Mouse (Mus musculus): ENCODE measurements at regions not wholly inside any gene's neighbourhood (a gene's known extent, or its start where the extent isn't known, plus 50 kb on each side); places are given as distances from the start of the nearest gene placed in this dataset.

- Histone ChIP-seq H3K36me3 (ENCODE audit: inconsistent target) (peaks cover 5% of the 10 kb centered on the region; the same call in 1 of the 2 replicates), H3K27ac (no peak overlapping the region), H3K79me2 (ENCODE audit: inconsistent target) (no peaks in the 10 kb centered on the region), H3K4me3 (ENCODE audit: inconsistent target) (no peak overlapping the region)
- 91% methylated on average over 9 of the region's 9 CpGs for WGBS (ENCODE audit: missing documents)
Measured at GRCm38 (mm10) chr13:97577081-97577785, 183.2 kb downstream of the Gm10260 start.

- no peak overlapping the region for H3K4me3 ChIP-seq (ENCODE audit: inconsistent target)
- H3K27ac ChIP-seq, result no peak overlapping the region
- H3K36me3 ChIP-seq (ENCODE audit: inconsistent target), result peaks cover 16% of the 10 kb centered on the region; the same call in 1 of the 2 replicates
- H3K79me2 ChIP-seq (ENCODE audit: inconsistent target), result no peaks in the 10 kb centered on the region
- WGBS (ENCODE audit: missing documents), result 89% methylated on average over 3 of the region's 3 CpGs
Measured at GRCm38 (mm10) chr13:97573601-97574000, 186.8 kb downstream of the Gm10260 start.

GRCm38 (mm10) chr13:97572352-97572751, 188.1 kb downstream of the Gm10260 start:
- Histone ChIP-seq H3K4me3 (ENCODE audit: inconsistent target) (no peak overlapping the region), H3K79me2 (ENCODE audit: inconsistent target) (no peaks in the 10 kb centered on the region), H3K36me3 (ENCODE audit: inconsistent target) (peaks cover 16% of the 10 kb centered on the region; the same call in 1 of the 2 replicates), H3K27ac (no peak overlapping the region)
- WGBS (ENCODE audit: missing documents), result 100% methylated on average over 3 of the region's 3 CpGs

GRCm38 (mm10) chr13:97570009-97570408, 190.4 kb downstream of the Gm10260 start:
- H3K27ac ChIP-seq, result no peak overlapping the region
- 0% methylated on average over 1 of the region's 1 CpGs for WGBS (ENCODE audit: missing documents)
- no peaks in the 10 kb centered on the region for H3K79me2 ChIP-seq (ENCODE audit: inconsistent target)
- no peak overlapping the region for H3K4me3 ChIP-seq (ENCODE audit: inconsistent target)
- peaks cover 12% of the 10 kb centered on the region; the same call in 1 of the 2 replicates for H3K36me3 ChIP-seq (ENCODE audit: inconsistent target)

GRCm38 (mm10) chr13:97567632-97568031, 192.8 kb downstream of the Gm10260 start:
- H3K79me2 ChIP-seq (ENCODE audit: inconsistent target), result no peaks in the 10 kb centered on the region
- no peak overlapping the region for H3K4me3 ChIP-seq (ENCODE audit: inconsistent target)
- H3K27ac ChIP-seq, result no peak overlapping the region
- 70% methylated on average over 3 of the region's 3 CpGs for WGBS (ENCODE audit: missing documents)
- H3K36me3 ChIP-seq (ENCODE audit: inconsistent target), result peaks cover 25% of the 10 kb centered on the region; the same call in 1 of the 2 replicates

GRCm38 (mm10) chr13:97566071-97566470, 194.4 kb downstream of the Gm10260 start:
- WGBS (ENCODE audit: missing documents), result 94% methylated on average over 7 of the region's 7 CpGs
- no peak overlapping the region for H3K4me3 ChIP-seq (ENCODE audit: inconsistent target)
- peaks cover 15% of the 10 kb centered on the region; the same call in 1 of the 2 replicates for H3K36me3 ChIP-seq (ENCODE audit: inconsistent target)
- H3K79me2 ChIP-seq (ENCODE audit: inconsistent target), result no peaks in the 10 kb centered on the region; the same call in 1 of the 2 replicates
- H3K27ac ChIP-seq, result no peak overlapping the region

GRCm38 (mm10) chr13:97562241-97562640, 198.2 kb downstream of the Gm10260 start:
- 92% methylated on average over 6 of the region's 6 CpGs for WGBS (ENCODE audit: missing documents)
- no peaks in the 10 kb centered on the region; the same call in 1 of the 2 replicates for H3K79me2 ChIP-seq (ENCODE audit: inconsistent target)
- 0 out of 2 replicates have a peak, but pooled peaks cover 14% of the 10 kb centered on the region for H3K36me3 ChIP-seq (ENCODE audit: inconsistent target)
- H3K27ac ChIP-seq, result no peak overlapping the region
- H3K4me3 ChIP-seq (ENCODE audit: inconsistent target), result no peak overlapping the region

GRCm38 (mm10) chr13:97560789-97561188, 199.6 kb downstream of the Gm10260 start:
- no peak overlapping the region for H3K4me3 ChIP-seq (ENCODE audit: inconsistent target)
- H3K27ac ChIP-seq, result peak overlapping the region; percentile 82
- H3K79me2 ChIP-seq (ENCODE audit: inconsistent target), result no peaks in the 10 kb centered on the region; the same call in 1 of the 2 replicates
- H3K36me3 ChIP-seq (ENCODE audit: inconsistent target), result 0 out of 2 replicates have a peak, but pooled peaks cover 14% of the 10 kb centered on the region
- 25% methylated on average over 1 of the region's 1 CpGs for WGBS (ENCODE audit: missing documents)

GRCm38 (mm10) chr13:97559611-97560385, 200.6 kb downstream of the Gm10260 start:
- H3K79me2 ChIP-seq (ENCODE audit: inconsistent target), result no peaks in the 10 kb centered on the region; the same call in 1 of the 2 replicates
- H3K27ac ChIP-seq, result peak overlapping the region; percentile 82
- 23% methylated on average over 15 of the region's 15 CpGs for WGBS (ENCODE audit: missing documents)
- 0 out of 2 replicates have a peak, but pooled peaks cover 11% of the 10 kb centered on the region for H3K36me3 ChIP-seq (ENCODE audit: inconsistent target)
- H3K4me3 ChIP-seq (ENCODE audit: inconsistent target), result no peak overlapping the region

GRCm38 (mm10) chr13:97558884-97559283, 201.5 kb downstream of the Gm10260 start:
- H3K27ac ChIP-seq, result peak overlapping the region; percentile 82
- 0 out of 2 replicates have a peak, but pooled peaks cover 2% of the 10 kb centered on the region for H3K36me3 ChIP-seq (ENCODE audit: inconsistent target)
- no peak overlapping the region for H3K4me3 ChIP-seq (ENCODE audit: inconsistent target)
- 38% methylated on average over 3 of the region's 3 CpGs for WGBS (ENCODE audit: missing documents)
- H3K79me2 ChIP-seq (ENCODE audit: inconsistent target), result no peaks in the 10 kb centered on the region; the same call in 1 of the 2 replicates

- Histone ChIP-seq H3K27ac (no peak overlapping the region), H3K79me2 (ENCODE audit: inconsistent target) (no peaks in the 10 kb centered on the region), H3K36me3 (ENCODE audit: inconsistent target) (no peaks in the 10 kb centered on the region), H3K4me3 (ENCODE audit: inconsistent target) (no peak overlapping the region)
- WGBS (ENCODE audit: missing documents), result 97% methylated on average over 3 of the region's 3 CpGs
Measured at GRCm38 (mm10) chr13:97555312-97555711, 205.1 kb downstream of the Gm10260 start.

- no peaks in the 10 kb centered on the region for H3K36me3 ChIP-seq (ENCODE audit: inconsistent target)
- WGBS (ENCODE audit: missing documents), result 89% methylated on average over 5 of the region's 5 CpGs
- H3K27ac ChIP-seq, result no peak overlapping the region
- no peaks in the 10 kb centered on the region for H3K79me2 ChIP-seq (ENCODE audit: inconsistent target)
- no peak overlapping the region for H3K4me3 ChIP-seq (ENCODE audit: inconsistent target)
Measured at GRCm38 (mm10) chr13:97554601-97555000, 205.8 kb downstream of the Gm10260 start.

GRCm38 (mm10) chr13:97552236-97552635, 208.2 kb downstream of the Gm10260 start:
- Histone ChIP-seq H3K36me3 (ENCODE audit: inconsistent target) (no peaks in the 10 kb centered on the region), H3K27ac (no peak overlapping the region), H3K79me2 (ENCODE audit: inconsistent target) (no peaks in the 10 kb centered on the region), H3K4me3 (ENCODE audit: inconsistent target) (no peak overlapping the region)
- WGBS (ENCODE audit: missing documents), result 98% methylated on average over 4 of the region's 4 CpGs

- Histone ChIP-seq H3K27ac (peak overlapping the region; percentile 52), H3K36me3 (ENCODE audit: inconsistent target) (no peaks in the 10 kb centered on the region), H3K79me2 (ENCODE audit: inconsistent target) (no peaks in the 10 kb centered on the region), H3K4me3 (ENCODE audit: inconsistent target) (no peak overlapping the region)
- 90% methylated on average over 3 of the region's 3 CpGs for WGBS (ENCODE audit: missing documents)
Measured at GRCm38 (mm10) chr13:97550880-97551279, 209.6 kb downstream of the Gm10260 start.

- Histone ChIP-seq H3K27ac (peak overlapping the region; percentile 52), H3K36me3 (ENCODE audit: inconsistent target) (no peaks in the 10 kb centered on the region)
- WGBS (ENCODE audit: missing documents), result 85% methylated on average over 3 of the region's 5 CpGs
Measured at GRCm38 (mm10) chr13:97550172-97550571, 210.3 kb downstream of the Gm10260 start.

More at GRCm38 (mm10) chr13:97550172-97550571, 210.3 kb downstream of the Gm10260 start:
- Histone ChIP-seq H3K79me2 (ENCODE audit: inconsistent target) (no peaks in the 10 kb centered on the region), H3K4me3 (ENCODE audit: inconsistent target) (no peak overlapping the region)
